Mouse (Mus musculus) forebrain, embryonic 14.5 days (tissue): ENCODE measurements around the gene Mrps5. TPM values are rescaled to one million over a fixed set of nuclear protein-coding genes. Genes with fewer than 3 reads are reported as not detected.

Experiments
- ATAC-seq: fragments of 200-750 bp; cut with Nextera tagmentation; 2 replicates; pipeline ENCODE4 v1.8.0; 2017; ENCODE audit warnings: mild to moderate bottlenecking, moderate library complexity
- DNase-seq: peaks from one replicate; pipeline ENCODE4 v3.0.0-alpha.2; 2015; ENCODE audit warnings: low spot score
- H3K27ac ChIP-seq: fragments of 300-500 bp; sonication (generic); 2 replicates; pipeline ENCODE4 v1.5.1; 2014; ENCODE audit warnings: low read depth, mild to moderate bottlenecking, control low read depth, low read length, moderate library complexity
- H3K27me3 ChIP-seq: fragments of 300-500 bp; sonication (generic); replicated peaks from 2 replicates; pipeline ENCODE4 v1.6.1; 2014; ENCODE audit warnings: low read length, control low read depth, mixed read lengths; ENCODE audit not compliant: control insufficient read depth, insufficient read depth
- H3K36me3 ChIP-seq: fragments of 300-500 bp; sonication (generic); 2 replicates; pipeline ENCODE4 v1.6.1; 2014; ENCODE audit warnings: low read length, control low read depth; ENCODE audit not compliant: control insufficient read depth, insufficient read depth
- H3K4me1 ChIP-seq: fragments of 300-500 bp; sonication (generic); 2 replicates; pipeline ENCODE4 v1.6.1; 2014; ENCODE audit warnings: antibody characterized with exemption, low read length, control low read depth; ENCODE audit not compliant: control insufficient read depth, insufficient read depth
- H3K4me2 ChIP-seq: fragments of 300-500 bp; sonication (generic); 2 replicates; pipeline ENCODE4 v1.6.1; 2014; ENCODE audit warnings: mild to moderate bottlenecking, control low read depth, low read length
- H3K4me3 ChIP-seq: fragments of 300-500 bp; sonication (generic); 2 replicates; pipeline ENCODE4 v1.5.1; 2014; ENCODE audit warnings: low read depth, low read length, control low read depth
- H3K9ac ChIP-seq: fragments of 300-500 bp; sonication (generic); 2 replicates; pipeline ENCODE4 v1.6.1; 2014; ENCODE audit warnings: mild to moderate bottlenecking, low read length, control low read depth, moderate library complexity
- H3K9me3 ChIP-seq: fragments of 300-500 bp; sonication (generic); replicated peaks from 2 replicates; pipeline ENCODE4 v1.6.1; 2016; ENCODE audit warnings: low read length, control low read depth, mixed read lengths; ENCODE audit not compliant: control insufficient read depth
- WGBS: fragments of 180-500 bp; shearing (Covaris S2); extraction: QIAGEN DNeasy Blood & Tissue Kit; methylation state at CpG from one replicate; pipeline ENCODE4 v1.1.7; 2014; 5-methylcytosine and 5-hydroxymethylcytosine counted together
- polyA plus RNA-seq: library from polyadenylated mRNA; unstranded; fragments of >200 nt; fragmentation: Nextera tagmentation; extraction: Ambion mirVana; gene quantifications from 2 replicates; pipeline ENCODE4 v1.2.1, GENCODE M21; 2014

Mrps5 gene
- 156 and 172 TPM in 2 replicates for polyA plus RNA-seq

DNA sequence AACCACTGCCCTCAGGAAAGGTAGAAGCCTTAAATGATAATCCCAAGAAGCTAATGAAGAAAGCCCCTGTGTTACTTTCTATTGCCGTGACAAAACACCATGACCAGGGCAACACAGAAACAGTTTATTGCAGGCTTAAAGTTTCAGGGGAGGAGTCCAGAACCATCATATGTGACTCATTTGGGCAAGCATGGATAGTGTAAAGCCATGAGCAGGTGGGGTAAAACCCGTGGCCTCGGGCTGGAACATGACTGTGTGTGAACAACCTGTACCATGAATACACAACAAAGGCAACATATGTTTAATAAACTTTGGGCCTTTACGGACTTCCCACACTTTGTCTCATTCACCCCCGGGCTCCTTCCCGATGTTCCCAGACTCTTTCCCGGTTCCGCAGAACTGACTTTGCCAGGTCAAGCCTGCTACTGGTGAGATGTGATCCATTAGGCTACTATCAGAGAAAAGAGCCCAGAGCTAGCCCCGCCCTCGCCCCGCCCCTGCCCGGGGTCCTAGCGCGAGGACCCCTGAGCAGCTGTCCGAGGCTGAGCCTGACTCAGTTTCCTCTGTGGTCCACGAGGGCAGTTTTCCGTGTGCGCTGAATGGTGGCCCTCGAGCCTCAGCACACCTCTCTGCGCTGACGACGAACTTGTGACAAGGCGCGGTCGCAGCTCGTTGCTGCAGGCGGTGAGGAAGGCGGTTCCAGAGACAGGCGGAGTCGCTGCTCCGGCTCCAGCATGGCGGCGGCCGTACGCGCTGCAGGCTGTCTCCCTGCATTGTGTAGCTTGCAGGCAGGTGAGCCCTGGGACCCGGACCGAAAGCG lies at the start of gene Mrps5, which contains the start of gene Zfp661:
Gene Mrps5 (plus strand): TSS at position 529 of the 820 bp plus-strand sequence.
Gene Zfp661 (minus strand): TSS at position 401 of the 820 bp plus-strand sequence.
- Histone ChIP-seq H3K27me3 (no peaks in the 10 kb centered on the region), H3K36me3 (peaks cover 10% of the 10 kb centered on the region), H3K9me3 (no peaks in the 10 kb centered on the region), H3K27ac (peak within 1 kb of the TSS; percentile 90), H3K4me2 (peak within 1 kb of the TSS; percentile 73), H3K4me3 (peak within 1 kb of the TSS; percentile 91), H3K9ac (peak within 1 kb of the TSS; percentile 90), H3K4me1 (peaks cover 20% of the 10 kb centered on the region)
- 4% methylated on average over 39 of the region's 39 CpGs for WGBS
- peak; percentile 83 for DNase-seq
- ATAC-seq = peak; percentile 85

DNA sequence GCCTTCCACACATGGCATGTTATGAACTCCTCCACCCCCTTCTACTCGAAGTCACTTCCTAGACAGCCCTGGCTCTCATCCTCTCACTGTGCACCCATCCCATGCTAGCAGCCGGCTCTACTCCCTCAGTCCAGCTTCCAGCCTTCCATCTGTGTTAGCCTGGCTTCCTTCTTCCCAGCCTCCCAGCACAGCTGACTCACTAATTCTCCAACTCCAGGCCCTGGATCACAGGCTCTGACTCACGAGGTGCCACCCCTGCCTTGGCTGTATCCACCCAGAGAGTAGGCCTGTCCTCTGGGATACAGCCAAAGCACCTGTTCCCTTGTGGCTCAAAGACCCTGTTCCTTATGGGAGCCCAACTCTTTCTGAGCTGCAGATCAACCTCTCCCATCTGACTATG lies 49.5 kb upstream of the Mrps5 start:
- Histone ChIP-seq H3K4me1 (no peaks in the 10 kb centered on the region), H3K9ac (no peak overlapping the region), H3K4me3 (no peak overlapping the region), H3K27ac (no peak overlapping the region), H3K9me3 (no peaks in the 10 kb centered on the region), H3K4me2 (no peak overlapping the region), H3K27me3 (peaks cover 33% of the 10 kb centered on the region), H3K36me3 (no peaks in the 10 kb centered on the region)
- 60% methylated on average over 3 of the region's 3 CpGs for WGBS
- ATAC-seq = no peak
- DNase-seq = no peak

DNA sequence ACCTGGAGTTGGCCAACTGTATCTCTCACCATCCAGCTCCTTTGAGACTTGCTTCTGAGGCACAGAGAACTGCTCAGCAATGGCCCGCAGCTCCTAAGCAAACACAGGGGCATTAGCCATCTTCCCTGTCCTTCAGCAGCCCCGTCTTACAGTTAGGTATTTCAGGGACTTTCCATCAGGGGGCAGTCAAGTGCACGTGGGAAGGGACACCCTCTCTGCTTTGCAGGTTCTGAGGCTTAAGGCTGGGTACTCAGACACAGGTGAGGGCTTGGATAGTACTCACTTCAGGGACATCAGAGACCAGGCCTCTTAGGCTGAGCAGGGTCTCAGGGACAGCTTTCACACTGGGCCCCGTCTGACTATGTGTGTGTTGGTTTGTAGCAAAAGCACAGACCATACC lies 47.5 kb upstream of the Mrps5 start:
- Histone ChIP-seq H3K9me3 (no peaks in the 10 kb centered on the region), H3K4me3 (no peak overlapping the region), H3K4me2 (no peak overlapping the region), H3K9ac (no peak overlapping the region), H3K36me3 (no peaks in the 10 kb centered on the region), H3K4me1 (no peaks in the 10 kb centered on the region), H3K27ac (no peak overlapping the region), H3K27me3 (peaks cover 40% of the 10 kb centered on the region)
- no peak for ATAC-seq
- 29% methylated on average over 4 of the region's 4 CpGs for WGBS
- peak; percentile 36 for DNase-seq

DNA sequence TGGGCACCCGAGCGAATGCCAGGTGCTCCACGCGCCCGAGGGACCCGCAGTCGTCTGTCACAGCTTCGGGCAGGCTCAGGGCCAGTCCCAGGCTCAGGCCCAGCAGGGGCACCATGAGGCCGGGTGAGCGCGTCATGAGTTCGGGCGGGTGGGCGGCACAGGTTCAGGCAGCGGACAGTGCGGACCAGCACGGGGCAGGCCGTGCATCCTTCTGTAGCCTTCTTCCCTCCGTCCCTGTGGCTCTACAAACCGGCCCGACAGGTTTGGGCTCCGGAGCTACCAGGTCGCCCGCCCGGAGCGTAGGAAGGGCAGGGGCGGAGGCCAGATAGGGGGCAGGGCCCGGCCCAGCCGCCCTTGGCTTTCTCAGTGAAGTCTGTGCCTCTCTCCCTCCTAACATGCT lies 45.8 kb upstream of the Mrps5 start, which contains the start of gene Prom2:
Gene Prom2 (minus strand): TSS at position 283 of the 400 bp plus-strand sequence.
- DNase-seq (no peak), ATAC-seq (no peak)
- no peaks in the 10 kb centered on the region for H3K36me3 ChIP-seq
- H3K4me3 ChIP-seq = no peak within 1 kb of the TSS
- 0 out of 2 replicates have a peak within 1 kb of the TSS, but pooled peaks have one; percentile 23 for H3K4me2 ChIP-seq
- no peak within 1 kb of the TSS for H3K9ac ChIP-seq
- no peaks in the 10 kb centered on the region for H3K9me3 ChIP-seq
- no peaks in the 10 kb centered on the region for H3K4me1 ChIP-seq
- no peak within 1 kb of the TSS for H3K27ac ChIP-seq
- peaks cover 40% of the 10 kb centered on the region for H3K27me3 ChIP-seq
- 6% methylated on average over 29 of the region's 29 CpGs for WGBS

DNA sequence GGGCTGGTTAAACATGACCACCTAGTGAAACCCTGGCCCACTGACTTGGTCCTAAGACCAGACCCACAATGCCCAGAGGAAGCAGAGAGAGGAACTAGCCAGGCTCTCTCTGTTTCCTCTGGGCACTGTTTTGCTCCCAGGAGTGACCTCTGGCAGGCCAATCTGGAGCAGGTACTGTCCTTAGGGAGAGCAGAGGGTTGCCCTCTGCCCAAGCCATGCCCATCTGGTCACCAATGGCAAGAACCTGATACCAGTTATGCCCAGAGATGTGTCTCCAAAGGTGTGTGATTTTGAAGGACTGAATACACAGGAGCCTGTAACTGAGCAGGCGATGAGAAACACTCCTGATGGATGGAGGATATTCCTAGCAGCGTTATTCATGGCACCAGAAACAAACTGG lies 45.3 kb upstream of the Mrps5 start:
- no peak overlapping the region for H3K4me3 ChIP-seq
- H3K9me3 ChIP-seq = no peaks in the 10 kb centered on the region
- DNase-seq (no peak), ATAC-seq (no peak)
- H3K27ac ChIP-seq = no peak overlapping the region
- no peak overlapping the region for H3K9ac ChIP-seq
- no peak overlapping the region for H3K4me2 ChIP-seq
- no peaks in the 10 kb centered on the region for H3K4me1 ChIP-seq
- 89% methylated on average over 2 of the region's 2 CpGs for WGBS
- H3K27me3 ChIP-seq = peaks cover 40% of the 10 kb centered on the region
- H3K36me3 ChIP-seq = no peaks in the 10 kb centered on the region

DNA sequence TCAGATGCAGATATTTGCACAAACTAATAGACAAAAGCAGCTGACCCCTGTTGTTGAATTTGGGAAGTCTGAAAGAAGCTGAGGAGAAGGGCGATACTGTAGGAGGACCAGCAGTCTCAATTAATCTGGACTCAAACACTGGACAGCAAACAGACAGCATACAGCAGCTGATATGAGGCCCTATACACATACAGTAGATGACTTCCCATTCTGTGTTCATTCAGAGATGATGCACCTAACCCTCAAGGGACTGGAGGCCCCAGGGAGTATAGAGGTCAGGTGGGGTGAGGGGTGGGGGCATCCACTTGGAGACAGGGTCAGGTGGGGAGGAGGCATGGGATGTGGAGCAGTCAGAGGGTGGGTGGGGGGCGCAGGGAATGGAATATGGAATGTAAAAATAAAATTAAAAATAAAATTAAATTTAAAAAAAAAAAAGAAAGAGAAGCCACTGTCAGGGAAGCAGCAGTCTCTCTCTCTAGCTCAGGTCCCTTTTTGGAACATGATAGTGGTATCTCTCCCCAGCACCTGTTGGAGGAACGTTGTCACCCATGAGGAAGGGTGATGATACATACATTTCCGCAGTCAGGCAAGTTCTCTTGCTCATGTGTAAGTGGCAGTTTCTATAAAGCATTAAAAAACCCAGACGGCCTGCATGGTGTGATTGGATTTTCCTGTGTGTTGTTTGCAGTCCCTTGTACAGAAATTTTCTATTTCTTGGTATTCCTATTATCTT lies 38.5 kb upstream of the Mrps5 start:
- Histone ChIP-seq H3K9me3 (no peaks in the 10 kb centered on the region), H3K36me3 (no peaks in the 10 kb centered on the region), H3K27me3 (peaks cover 6% of the 10 kb centered on the region; the same call in 1 of the 2 replicates), H3K4me2 (no peak overlapping the region), H3K4me3 (no peak overlapping the region), H3K27ac (no peak overlapping the region), H3K4me1 (no peaks in the 10 kb centered on the region), H3K9ac (no peak overlapping the region)
- WGBS = 77% methylated on average over 5 of the region's 5 CpGs
- no peak for DNase-seq
- no peak for ATAC-seq

DNA sequence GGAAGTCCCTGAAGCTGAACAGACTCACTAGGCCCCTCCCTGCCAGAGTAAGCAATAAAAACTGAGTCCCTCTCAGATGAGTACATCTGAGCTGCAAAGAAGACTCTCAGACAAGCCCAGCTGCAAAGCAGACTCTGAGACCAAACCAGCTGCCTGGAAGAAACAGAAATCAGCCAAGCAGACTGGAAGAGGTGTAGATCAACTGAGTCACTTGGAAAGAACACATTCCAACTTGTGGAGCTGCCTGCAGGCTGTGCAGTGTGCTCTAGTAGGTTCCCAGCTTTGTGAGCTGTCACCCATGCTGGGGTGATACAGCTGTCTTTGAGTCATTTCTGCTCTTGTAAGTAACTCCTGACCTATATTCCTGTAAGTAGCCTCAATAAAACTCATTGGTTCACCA lies 37.3 kb upstream of the Mrps5 start:
- Histone ChIP-seq H3K4me3 (no peak overlapping the region), H3K4me1 (no peaks in the 10 kb centered on the region), H3K9ac (no peak overlapping the region), H3K9me3 (no peaks in the 10 kb centered on the region), H3K27me3 (peaks cover 6% of the 10 kb centered on the region; the same call in 1 of the 2 replicates), H3K36me3 (no peaks in the 10 kb centered on the region), H3K4me2 (no peak overlapping the region), H3K27ac (no peak overlapping the region)
- DNase-seq (no peak), ATAC-seq (no peak)

DNA sequence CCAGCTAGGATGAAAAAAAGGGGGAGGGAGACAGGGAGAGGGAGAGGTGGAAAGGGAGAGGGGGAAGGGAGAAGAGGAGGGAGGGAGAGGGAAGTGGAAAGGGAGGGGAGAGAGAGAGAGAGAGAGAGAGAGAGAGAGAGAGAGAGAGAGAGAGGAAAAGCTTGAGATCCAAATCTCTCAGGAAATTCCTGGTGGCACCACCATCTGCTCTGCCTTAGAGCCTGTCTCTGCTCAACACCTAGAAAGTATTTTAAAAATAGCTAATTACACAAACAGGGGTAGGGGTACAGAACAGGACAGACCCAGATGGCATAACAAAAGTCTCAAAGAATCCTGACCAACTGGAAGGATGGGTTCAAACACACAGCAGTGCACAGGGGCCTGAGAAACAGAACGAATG lies 36.6 kb upstream of the Mrps5 start:
- Histone ChIP-seq H3K4me2 (no peak overlapping the region), H3K4me1 (no peaks in the 10 kb centered on the region), H3K27ac (no peak overlapping the region), H3K9ac (no peak overlapping the region), H3K36me3 (no peaks in the 10 kb centered on the region), H3K27me3 (peaks cover 6% of the 10 kb centered on the region; the same call in 1 of the 2 replicates), H3K4me3 (no peak overlapping the region), H3K9me3 (no peaks in the 10 kb centered on the region)
- WGBS = 86% methylated on average over 1 of the region's 1 CpGs
- ATAC-seq (no peak), DNase-seq (peak; percentile 1)
